Mouse (Mus musculus) ovary, postnatal 36 days (tissue): ENCODE measurements around the gene Nr2f1.
A peak's percentile ranks its signal among the peaks of the same experiment; 100 is the strongest.

ENCODE experiments used
- DNase-seq: peaks from one replicate; pipeline ENCODE4 v3.0.0; 2022; ENCODE audit warnings: low spot score, mixed read lengths

Gene Nr2f1

DNA sequence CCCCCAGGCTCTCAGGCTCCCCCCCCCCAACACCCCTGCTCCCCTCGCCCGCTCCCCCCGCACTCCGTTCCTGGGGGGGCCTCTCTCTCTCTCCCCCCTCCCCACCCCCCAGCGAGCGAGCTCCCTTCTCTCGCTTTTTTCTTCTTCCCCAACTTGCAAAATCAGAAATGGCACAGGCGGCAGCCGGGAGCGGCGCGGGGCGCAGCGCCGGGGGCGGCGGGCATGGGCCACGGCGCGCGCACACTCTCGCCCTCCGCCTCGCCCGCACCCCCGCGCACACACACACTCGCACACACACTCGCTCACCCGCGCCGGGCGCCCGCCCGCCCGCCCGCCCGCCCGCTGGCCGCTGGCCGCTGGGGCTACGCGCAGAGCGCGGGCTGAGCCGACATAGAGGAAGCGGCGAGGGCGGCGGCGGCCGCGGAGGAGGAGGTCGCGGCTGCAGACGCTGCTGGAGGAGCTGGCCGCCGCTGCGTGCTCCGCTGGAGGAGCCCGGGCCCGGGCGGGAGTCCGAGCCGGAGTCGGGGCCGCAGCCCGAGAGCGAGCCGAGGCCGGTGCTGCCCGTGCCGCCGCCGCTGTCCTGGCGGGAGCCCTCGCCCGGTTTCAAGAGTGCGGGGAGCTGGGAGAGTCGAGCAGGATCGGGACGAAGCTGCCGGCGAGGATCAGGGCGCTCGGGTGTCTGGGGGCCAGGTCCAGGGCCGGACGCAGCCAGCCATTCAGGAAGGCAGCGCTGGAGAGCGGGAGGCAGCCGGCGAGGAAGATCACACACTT is 501 bp downstream of the Nr2f1 start:
- DNase-seq = peak; percentile 63

DNA sequence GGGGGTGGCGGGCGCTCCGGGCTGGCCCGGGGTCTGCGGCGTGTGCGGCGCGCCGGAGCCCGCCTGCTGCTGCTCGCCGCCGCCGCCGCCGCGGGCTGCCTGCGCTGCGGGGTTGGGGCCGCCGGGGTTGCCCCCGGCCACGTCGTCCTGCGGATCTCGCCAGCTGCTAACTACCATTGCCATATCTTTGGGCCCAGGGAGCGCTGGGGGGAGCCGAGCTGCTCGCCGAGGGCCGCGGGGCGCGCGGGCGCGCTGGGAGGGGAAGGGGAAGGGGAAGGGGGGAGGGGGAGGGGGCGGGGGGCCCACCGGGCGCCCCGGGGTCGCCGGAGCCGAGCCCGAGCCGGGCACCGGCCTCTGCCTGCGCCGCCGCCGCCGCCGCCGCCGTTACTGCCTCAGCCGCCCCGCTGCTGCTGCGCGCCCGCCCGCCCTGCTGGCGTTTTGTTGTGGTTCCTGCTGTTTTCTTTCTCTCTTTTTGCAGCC is 1.1 kb downstream of the Nr2f1 start:
- peak; percentile 40 for DNase-seq

DNA sequence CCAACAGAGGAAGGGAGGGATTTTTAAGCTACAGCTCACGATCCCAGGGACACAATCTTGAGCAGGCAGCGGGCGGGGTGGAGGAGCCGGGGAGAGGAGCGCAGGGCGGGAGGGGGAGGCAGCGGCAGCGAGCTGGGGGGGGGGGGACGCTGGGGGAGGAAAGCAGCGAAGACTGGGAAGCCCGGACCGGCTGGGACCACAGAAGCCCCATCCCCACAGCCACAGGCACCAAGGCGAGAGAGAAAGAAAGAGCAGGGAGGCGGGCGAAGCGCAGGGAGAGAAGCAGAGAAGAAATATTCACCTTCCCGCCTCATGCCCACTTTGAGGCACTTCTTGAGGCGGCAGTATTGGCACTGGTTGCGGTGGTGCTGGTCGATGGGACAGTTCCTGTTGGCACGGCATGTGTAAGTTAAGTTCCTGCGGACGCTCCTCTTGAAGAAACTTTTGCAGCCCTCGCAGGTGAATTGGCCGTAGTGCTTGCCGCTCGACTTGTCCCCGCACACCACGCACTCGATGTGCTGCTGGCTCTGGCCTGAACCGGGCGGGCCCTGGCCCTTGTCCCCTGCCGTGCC is 1.7 kb downstream of the Nr2f1 start:
- peak; percentile 24 for DNase-seq

DNA sequence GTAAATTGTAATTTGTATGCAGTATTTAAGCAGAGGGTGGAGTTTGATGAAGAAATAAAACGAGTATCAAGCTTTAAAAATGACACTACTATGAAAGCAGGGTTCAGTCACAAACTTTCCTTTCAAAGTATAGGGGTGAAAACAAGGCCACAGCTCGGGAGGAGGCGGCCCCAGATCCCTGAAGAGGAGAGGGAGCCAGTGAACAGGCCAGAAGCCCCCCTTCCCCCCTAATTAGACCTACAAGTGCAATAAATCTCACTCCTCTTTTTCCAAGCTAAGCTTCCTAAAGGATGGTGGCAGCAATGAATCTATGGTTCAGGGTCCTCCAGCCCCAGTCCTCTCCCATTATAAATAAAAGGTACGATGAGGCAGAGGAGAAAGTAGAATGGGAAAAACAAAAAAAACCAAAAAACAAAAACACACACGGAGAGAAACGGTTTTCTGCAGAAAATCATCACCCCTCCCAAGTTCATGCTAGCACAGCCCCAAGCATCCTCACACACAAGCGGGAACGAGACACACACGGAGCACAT is 2.2 kb downstream of the Nr2f1 start:
- DNase-seq = no peak

DNA sequence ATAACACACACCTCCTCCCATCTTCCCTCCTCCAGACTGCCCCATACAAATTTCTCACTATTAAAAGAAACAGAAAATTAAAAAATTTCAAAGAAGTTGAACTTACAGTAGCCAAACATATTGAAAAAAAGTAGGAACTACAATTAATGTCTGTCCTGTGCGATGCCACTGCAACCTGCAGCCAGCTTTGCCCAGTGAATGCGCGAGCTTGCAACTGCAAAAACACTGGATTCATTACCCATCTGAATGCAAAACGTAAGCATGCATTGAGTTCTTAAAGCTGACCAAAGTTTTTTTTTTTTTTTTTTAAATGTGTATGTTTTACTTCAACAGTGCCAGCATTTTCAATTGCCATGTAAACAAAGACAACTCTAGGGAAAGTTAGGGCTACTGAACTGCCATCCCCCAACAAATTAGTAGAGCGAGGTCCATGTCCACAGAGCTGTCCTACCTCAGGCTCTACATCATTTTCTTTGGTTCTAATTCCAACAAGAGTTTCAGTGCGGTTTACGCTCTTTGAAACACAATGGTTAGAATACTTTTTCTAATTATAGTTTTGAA is 3.2 kb downstream of the Nr2f1 start:
- no peak for DNase-seq

DNA sequence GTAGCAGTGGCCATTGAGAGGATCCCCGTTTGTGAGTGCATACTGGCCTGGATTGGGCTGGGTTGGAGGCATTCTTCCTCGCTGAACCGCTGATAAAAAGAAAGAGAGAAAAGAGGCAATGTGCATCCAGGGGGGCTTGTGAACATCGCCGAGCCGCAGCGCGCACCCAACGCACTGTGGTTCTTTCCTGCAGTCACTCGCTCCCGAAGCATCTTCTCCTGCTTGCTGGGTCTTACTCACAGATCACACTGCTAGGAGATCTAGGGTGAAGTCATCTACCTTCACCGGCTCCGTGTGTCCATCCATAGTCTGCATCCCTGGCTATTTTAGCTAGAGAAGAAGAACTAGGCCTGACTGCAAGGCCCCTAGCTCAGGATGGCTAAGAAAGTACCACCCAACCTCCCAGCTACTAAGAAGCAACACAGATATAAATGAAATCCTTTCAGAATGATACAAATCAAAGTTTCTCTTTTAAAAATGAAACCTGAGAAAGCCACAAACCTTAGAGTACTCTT is 3.9 kb downstream of the Nr2f1 start:
- DNase-seq = no peak

DNA sequence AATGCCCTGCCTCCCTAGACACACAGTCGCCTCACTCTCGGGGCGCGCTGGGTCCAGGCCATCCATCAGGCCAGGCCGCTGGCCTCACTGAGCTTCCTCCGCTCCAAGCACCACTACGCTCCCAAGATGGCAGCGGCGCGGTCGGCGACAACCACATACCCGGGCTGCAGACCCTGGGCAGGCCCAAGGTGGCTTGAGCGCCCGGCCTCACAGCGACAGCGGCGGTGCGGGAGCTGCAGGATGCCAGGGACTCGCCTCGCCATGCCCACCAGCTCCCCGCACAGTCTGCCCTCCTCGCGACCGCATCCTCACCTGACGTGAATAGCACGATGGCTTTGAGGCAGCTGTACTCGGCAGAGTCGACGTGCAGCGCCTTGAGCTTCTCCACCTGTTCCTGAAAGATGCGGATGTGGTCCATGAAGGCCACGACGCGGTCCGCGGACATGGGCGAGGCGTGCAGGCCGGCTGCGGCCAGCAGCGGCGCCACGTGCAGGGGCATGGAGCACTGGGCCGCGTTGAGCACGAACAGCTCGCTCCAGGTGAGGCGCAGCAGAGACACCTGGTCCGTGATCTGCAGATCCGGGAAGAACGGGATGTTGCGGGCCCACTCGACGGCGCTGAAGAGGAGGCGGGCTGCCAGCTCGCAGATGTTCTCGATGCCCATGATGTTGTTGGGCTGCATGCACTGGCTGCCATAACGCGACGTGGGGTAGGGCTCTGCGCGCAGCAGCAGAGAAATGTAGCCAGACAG is 4.5 kb downstream of the Nr2f1 start:
- no peak for DNase-seq

DNA sequence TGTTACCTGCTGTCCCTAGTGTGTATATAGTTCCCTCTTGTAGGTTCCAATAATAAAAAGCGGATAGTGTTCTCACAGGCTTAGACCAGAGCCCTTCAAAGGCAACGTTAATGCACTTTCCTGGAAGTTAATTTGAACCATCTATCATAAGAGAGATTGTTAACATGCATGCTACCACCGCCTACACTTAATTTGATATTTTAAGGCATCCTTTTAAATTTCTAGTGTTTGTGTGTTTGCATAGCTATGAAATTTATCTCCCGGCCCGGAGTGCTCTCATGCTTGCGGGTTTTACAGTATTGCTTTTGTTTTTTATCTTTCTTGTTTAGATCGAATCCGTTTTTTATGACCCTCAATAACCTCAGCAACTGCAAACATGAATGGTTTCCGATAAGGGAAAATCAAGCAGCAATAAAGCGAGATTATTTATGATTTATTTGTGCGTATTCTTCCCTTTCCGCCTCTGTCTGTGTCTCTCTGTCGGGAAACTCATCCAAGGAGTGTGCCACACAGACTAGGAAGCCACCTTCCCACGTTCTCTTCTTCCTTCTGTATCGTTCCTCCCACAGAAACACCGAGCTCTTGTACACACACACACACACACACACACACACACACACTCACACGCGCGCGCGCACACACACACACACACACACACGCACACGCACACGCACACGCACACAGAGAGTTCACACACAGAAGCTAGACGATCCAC is 5.3 kb downstream of the Nr2f1 start:
- no peak for DNase-seq

DNA sequence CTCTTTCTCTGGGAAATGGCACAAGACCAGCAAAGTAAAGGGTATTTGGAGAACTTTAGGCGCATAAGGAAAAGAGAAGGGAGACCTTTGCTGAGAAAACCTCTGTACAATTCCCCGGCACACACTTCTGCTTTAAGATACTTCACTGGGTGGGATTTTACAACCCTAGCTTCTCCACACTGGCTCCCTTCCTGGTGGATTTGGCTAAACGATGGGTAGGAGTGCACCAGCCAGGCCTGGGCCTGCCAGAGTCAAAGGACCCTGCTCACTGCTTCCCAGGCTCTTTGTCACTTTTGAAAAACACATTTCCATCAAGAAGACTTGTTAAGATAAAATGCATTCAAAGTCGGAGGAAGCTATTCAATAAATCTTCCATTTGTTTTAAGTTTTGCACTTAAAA is 6.3 kb downstream of the Nr2f1 start:
- no peak for DNase-seq

DNA sequence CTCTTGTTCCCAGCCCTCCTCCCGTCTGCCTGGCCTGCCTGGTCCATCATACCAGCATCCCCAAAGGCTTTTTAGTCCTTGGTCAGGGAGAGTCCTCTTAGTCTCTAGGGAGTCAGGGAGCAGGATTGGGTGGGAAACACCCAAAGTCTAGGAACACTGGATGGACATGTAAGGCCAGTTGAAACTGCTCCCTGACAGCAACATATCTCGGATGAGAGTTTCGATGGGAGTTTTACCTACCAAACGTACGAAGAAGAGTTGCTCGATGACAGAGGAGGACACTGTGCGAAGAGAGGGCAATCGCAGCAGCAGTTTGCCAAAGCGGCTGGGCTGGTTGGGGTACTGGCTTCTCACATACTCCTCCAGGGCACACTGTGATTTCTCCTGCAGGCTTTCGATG is 10.0 kb downstream of the Nr2f1 start:
- DNase-seq = no peak

DNA sequence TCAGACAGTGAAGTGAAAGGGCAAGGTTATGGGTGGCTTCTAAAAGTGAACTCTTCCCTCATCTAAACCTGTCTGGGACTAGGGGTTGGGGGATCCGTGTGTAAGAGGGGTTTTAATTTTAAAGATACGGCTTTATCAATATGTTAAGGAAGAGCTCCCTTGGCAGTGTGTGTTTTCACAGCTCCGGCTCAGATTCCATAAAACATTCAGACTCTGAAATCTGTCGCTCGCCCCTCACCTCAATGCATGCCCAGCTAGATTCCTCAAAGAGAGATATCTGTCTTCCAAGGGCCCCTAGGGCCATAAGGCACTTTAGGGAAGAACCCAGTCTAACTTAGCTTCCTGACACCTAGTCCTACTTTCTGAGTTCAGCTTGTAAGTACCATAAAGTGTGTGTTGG is 11.7 kb downstream of the Nr2f1 start:
- DNase-seq = no peak

DNA sequence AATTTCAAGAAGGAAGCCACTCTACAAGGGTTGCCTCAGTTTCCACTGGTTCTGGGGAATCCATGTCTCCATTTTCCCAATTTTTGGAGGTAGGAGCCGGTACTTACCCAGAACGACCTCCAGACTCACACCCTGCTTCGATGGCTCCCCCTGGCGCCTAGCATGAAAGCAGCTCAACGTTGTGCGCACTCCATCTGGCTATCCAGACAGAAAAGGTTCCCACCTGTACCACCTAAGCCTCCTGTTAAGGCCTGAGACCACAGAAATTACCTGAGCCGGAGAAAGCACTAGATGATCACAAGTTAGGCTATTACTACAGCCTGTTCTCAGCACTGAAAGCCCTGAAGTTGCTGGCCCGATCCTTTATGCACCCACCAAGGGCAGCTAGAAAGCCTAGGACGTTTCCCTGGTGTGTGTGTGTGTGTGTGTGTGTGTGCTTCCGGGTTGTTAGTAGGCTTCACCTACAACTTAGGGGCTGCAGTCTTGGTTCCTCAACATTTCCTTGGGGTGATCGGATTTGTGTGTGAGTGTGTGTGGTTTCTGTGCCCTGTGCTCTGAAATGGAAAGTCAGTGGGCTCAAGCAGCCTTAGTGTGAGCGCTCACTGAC is 13.1 kb downstream of the Nr2f1 start:
- no peak for DNase-seq

DNA sequence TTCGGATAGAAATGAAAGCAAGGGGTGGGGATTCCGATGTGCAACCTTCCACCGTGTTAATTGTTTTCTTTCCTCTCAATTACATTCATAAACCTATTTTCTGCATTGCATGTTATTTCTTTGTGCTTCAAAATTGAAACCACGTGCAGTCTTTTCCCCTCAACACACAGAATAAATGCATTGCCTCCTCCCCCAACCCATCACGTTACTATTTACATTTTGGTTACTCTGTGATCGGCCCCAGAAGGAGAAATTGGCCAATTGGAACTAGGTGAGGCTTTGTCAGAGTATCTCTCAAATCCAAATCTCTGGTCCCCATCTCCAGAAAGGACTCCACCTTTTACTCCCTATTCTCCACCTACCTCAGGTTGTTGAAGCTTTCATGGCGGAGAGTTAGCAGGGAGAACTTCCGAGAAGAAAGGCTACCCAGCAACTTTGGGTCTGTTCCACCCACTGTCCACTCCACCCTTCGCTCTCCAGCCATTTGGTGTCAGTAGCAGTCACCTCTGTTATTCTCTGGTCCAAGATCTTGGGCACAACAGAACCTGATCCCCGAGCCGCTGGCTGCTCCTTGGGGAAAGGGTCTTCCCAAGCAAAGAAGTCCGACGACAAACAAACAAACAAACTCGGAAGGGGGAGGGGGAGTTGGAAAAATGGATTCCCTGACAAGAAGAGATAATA is 14.6 kb downstream of the Nr2f1 start:
- no peak for DNase-seq

DNA sequence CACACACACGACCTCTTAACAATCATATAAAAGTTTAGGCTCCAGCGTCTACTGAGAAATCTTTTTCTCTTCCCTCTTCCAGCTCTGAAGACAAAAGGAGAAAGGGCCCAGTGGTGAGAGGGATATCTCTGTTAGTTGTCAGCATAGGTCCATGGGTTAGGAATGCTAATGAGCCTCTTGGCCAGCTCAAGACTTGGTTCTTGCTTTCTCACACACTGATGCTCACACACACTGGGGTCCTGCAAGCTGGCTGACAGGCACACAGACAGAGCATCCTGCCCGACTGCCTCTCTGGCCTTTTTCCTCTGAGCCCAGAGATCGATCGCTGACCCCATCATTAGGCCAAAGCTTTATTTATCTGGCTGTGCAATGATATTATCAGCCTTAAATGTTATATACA is 15.6 kb downstream of the Nr2f1 start:
- DNase-seq = no peak

DNA sequence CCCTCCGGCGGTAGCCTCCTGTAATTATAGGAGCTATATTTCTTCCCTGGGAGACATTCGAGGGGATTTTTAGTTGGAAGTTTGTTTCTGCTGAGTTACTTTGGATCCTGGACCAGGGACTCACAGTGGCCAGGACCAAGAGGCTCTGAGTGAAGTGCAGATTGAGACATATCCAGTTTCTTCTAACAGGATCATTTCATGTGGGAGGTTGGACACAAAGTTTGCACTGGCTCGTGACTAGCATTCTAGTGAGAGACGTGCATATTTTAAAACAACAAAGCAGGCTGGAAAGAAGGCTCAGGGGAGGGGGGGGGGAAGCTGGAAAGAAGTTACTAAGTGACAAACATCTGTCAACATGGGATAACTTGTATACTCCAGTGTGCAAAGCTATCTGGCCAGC is 16.6 kb downstream of the Nr2f1 start:
- no peak for DNase-seq

DNA sequence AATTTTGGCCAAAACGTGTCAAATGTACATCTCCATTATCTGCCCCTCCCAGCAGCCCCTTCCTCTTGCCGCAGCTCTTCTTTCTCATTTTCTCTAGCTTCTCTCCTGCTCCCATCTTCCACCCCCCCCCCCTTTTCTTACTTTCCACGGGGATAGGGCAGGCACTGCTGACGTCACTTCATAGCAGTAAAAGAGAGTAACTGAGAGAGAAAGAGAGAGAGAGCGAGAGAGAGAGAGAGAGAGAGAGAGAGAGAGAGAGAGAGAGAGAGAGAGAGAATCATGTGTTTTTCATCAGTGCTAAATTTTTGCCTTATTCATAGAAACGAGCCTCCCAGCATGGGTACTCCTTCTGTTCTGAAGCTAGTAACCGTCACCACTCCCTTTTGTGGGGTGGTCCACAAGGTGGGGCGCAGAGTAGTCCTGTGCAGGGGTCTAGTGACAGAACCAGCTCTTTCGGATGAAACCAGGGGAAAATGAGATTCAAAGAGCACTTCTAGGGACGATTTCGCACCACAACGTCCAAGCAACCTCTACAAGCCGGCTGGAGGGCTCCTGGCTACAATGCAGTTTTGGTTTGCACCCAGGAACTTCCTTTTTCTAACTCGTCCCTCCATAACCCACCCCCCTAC is 17.5 kb downstream of the Nr2f1 start:
- no peak for DNase-seq

DNA sequence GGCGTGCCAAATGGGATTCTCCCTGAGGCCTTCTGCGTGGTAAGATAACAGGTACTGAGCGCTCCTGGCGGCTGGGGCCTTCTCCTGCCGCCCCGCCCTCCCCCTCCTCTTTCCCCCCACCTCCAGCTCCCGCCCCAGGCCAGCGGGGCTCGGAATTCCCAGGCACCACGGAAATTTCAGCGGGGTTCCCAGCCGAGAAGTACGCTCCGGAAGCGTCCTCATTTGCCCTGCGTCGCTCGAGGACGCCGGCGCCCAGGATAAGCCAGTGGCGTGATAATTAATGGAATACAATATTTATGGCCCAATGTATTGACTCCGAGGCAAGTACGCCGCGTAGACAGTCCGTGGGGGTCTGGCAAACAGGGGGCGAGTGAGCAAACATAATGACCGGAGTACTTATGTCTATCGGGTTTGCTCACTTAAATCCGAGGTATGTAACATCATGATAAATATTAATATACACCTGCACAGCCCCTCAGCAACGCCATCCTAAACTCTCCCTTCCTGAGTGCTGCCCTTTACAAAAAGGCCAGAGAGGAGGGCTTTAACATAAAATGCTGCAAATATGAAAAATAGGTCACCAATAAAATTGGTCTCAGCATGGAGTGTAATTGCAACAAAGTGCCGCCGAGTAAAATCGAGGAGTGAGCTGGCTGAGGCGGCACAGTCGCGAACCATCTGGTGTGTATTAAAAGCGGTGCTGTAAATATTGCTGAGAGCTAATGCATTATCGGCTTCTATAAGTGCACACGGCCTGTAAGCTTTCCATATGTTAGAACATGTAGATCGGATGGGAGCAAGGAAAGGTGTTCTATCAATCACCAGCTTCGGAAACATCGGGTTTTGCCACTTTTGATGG is 18.3 kb downstream of the Nr2f1 start:
- no peak for DNase-seq

DNA sequence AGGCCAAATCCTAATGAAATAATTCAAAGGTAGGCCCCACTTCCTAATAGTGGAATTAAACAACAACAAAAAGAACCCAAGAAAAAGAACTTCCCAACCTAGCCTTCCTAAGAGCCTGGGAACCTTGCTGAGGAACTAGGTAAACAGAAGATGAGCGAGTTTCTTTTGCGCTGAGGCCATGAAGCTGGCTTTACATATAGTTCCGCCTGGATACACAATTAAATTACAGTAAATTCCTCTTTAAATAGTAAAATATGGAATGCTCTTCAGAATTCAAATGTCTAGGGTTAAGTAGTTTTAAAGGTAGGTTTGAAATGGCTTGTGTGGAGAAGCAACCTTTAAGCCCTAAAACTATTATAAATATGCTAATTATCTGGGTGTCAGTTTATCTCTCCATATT is 19.3 kb downstream of the Nr2f1 start:
- no peak for DNase-seq
